Mouse (Mus musculus) olfactory bulb, adult 2 months (tissue): ENCODE results near the gene Ctsc.

Experiments
- CTCF ChIP-seq: fragments of 200-500 bp; IDR thresholded peaks from 2 replicates; pipeline ENCODE4 v1.5.1; 2012; ENCODE audit warnings: low read depth, mild to moderate bottlenecking, low read length, moderate library complexity; ENCODE audit not compliant: insufficient read depth
- POLR2A ChIP-seq: fragments of 200-500 bp; IDR thresholded peaks from 2 replicates; pipeline ENCODE4 v1.6.1; 2012; ENCODE audit warnings: mild to moderate bottlenecking, low read depth, low read length, moderate library complexity; ENCODE audit not compliant: insufficient read depth

GRCm38 (mm10) chr7:88343828-88344227 is 65.9 kb downstream of the Ctsc start:
- TF ChIP-seq POLR2A (no peak), CTCF (no peak)
